Mouse (Mus musculus) cortical plate, adult 2 months (tissue): ENCODE measurements around the gene Fam241b.

Source experiments
- CTCF ChIP-seq: fragments of 200-500 bp; IDR thresholded peaks from 2 replicates; pipeline ENCODE4 v1.5.1; 2011; ENCODE audit warnings: mild to moderate bottlenecking, control low read depth, low read length; ENCODE audit not compliant: insufficient read depth; ENCODE audit errors: extremely low read depth
- POLR2A ChIP-seq: fragments of 200-500 bp; IDR thresholded peaks from 2 replicates; pipeline ENCODE4 v1.6.1; 2011; ENCODE audit warnings: mild to moderate bottlenecking, low read length, control low read depth; ENCODE audit not compliant: insufficient read depth; ENCODE audit errors: extremely low read depth

GRCm38 (mm10) chr10:62094401-62094800 is 49.3 kb downstream of the Fam241b start:
- no peak for TF ChIP-seq CTCF
- no peak for TF ChIP-seq POLR2A
